Mouse (Mus musculus): ENCODE data around the gene Lyrm9. TPM values are rescaled to one million over a fixed set of nuclear protein-coding genes. Genes with fewer than 3 reads are reported as not detected.

Gene Lyrm9
- polyA plus RNA-seq, 1 experiment from 2014 or later, result 11.1 TPM

DNA sequence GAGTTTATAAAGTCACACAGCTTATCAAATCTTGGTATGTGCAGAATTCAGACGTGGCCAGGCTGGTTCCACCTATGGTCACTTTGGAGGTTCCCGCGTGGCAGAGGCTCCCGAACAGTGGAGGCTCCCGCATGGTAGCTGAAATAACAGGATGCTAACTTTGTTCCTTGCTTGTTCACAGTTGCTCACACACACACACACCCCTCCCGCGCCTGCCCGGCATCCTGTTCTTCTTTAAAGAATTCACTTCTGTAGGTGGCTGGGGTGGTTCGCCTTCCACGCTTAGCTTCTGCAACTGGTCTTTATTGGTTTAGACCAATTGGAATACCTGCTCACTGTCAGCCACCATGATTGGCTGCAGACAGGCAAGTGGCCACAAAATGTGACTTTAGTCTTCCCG lies 33.3 kb upstream of the Lyrm9 start:
- no peak overlapping the region for H3K4me3 ChIP-seq
- H3K9me3 ChIP-seq, result no peaks in the 10 kb centered on the region
- H3K36me3 ChIP-seq, result no peaks in the 10 kb centered on the region
- H3K27me3 ChIP-seq, result no peaks in the 10 kb centered on the region
- H3K9ac ChIP-seq, result no peak overlapping the region
- H3K4me2 ChIP-seq, result no peak overlapping the region
- no peak overlapping the region for H3K27ac ChIP-seq
- no peak for ATAC-seq (ENCODE audit: insufficient number of reproducible peaks, insufficient read depth, low FRiP score, low TSS enrichment, low read depth)
- 79% methylated on average over 11 of the region's 11 CpGs for WGBS
- H3K4me1 ChIP-seq, result peaks cover 15% of the 10 kb centered on the region

GRCm38 (mm10) chr11:78796072-78796729 lies 30.2 kb upstream of the Lyrm9 start:
- Histone ChIP-seq H3K4me2 (no peak overlapping the region), H3K9ac (no peak overlapping the region), H3K27me3 (no peaks in the 10 kb centered on the region), H3K27ac (no peak overlapping the region), H3K4me1 (peaks cover 15% of the 10 kb centered on the region), H3K9me3 (no peaks in the 10 kb centered on the region), H3K36me3 (no peaks in the 10 kb centered on the region), H3K4me3 (no peak overlapping the region)
- WGBS, result 67% methylated on average over 10 of the region's 10 CpGs
- ATAC-seq (ENCODE audit: insufficient number of reproducible peaks, insufficient read depth, low FRiP score, low TSS enrichment, low read depth), result no peak

DNA sequence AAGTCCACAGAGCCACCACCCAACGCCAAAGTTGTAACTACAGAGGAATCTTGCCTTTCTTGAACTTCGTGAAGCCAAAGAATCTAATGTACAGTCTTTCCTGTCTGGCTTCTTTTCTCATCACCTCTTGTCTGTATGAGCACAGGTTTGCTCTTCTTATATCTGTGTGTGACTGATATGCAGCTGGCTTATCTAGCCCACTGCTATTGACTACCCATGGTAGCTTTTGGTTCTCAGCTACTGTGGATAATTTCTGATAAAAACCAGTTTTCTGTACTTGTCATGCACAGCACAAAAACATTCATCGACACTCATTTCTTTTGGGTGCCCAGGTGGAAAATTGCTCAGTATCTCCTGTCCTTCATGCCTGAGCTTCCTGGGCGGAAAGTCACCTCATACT lies 25.3 kb upstream of the Lyrm9 start:
- no peak overlapping the region for H3K9ac ChIP-seq
- no peak overlapping the region for H3K4me2 ChIP-seq
- no peaks in the 10 kb centered on the region for H3K9me3 ChIP-seq

GRCm38 (mm10) chr11:78803587-78804316 lies 22.6 kb upstream of the Lyrm9 start:
- H3K9me3 ChIP-seq, result no peaks in the 10 kb centered on the region
- H3K36me3 ChIP-seq, result no peaks in the 10 kb centered on the region
- H3K4me3 ChIP-seq, result no peak overlapping the region
- no peak overlapping the region for H3K9ac ChIP-seq
- H3K4me1 ChIP-seq, result peaks cover 12% of the 10 kb centered on the region
- no peak overlapping the region for H3K27ac ChIP-seq
- WGBS, result 69% methylated on average over 14 of the region's 14 CpGs
- no peak for ATAC-seq (ENCODE audit: insufficient number of reproducible peaks, insufficient read depth, low FRiP score, low TSS enrichment, low read depth)
- no peak overlapping the region for H3K4me2 ChIP-seq
- H3K27me3 ChIP-seq, result no peaks in the 10 kb centered on the region; the same call in 1 of the 2 replicates

More for the DNA sequence above, 25.3 kb upstream of the Lyrm9 start:
- Histone ChIP-seq H3K4me1 (peaks cover 4% of the 10 kb centered on the region; the same call in 1 of the 2 replicates), H3K27ac (no peak overlapping the region), H3K4me3 (no peak overlapping the region), H3K36me3 (no peaks in the 10 kb centered on the region), H3K27me3 (no peaks in the 10 kb centered on the region; the same call in 1 of the 2 replicates)
- 88% methylated on average over 4 of the region's 4 CpGs for WGBS
- no peak for ATAC-seq (ENCODE audit: insufficient number of reproducible peaks, insufficient read depth, low FRiP score, low TSS enrichment, low read depth)

GRCm38 (mm10) chr11:78804551-78804950 lies 21.8 kb upstream of the Lyrm9 start:
- no peak for ATAC-seq (ENCODE audit: insufficient number of reproducible peaks, insufficient read depth, low FRiP score, low TSS enrichment, low read depth)
- H3K36me3 ChIP-seq, result no peaks in the 10 kb centered on the region
- no peaks in the 10 kb centered on the region for H3K9me3 ChIP-seq
- peaks cover 12% of the 10 kb centered on the region for H3K4me1 ChIP-seq
- H3K4me3 ChIP-seq, result no peak overlapping the region
- H3K9ac ChIP-seq, result no peak overlapping the region
- WGBS, result 79% methylated on average over 6 of the region's 6 CpGs
- no peaks in the 10 kb centered on the region; the same call in 1 of the 2 replicates for H3K27me3 ChIP-seq
- no peak overlapping the region for H3K4me2 ChIP-seq
- H3K27ac ChIP-seq, result no peak overlapping the region

DNA sequence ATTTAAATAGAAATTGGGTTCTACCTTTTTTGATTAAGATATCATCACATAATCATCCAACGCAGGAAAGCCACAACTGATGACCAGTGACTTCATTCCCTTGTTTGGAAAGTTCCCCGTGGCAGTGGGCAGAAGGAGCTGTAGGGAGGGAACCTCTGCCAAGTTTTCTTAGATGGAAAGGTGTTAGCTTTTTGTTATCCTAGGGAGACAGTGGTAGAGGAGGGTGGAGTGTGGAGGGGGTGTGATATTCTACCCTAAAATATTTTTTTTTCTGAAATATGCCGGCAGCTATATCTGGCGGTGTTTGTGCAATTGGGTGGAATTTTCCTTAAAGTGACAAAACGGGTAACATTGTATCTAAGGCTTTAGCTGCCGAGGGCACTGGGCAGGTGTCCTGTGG lies 21.2 kb upstream of the Lyrm9 start:
- Histone ChIP-seq H3K9me3 (no peaks in the 10 kb centered on the region), H3K9ac (no peak overlapping the region), H3K36me3 (no peaks in the 10 kb centered on the region), H3K27me3 (no peaks in the 10 kb centered on the region; the same call in 1 of the 2 replicates), H3K27ac (no peak overlapping the region), H3K4me3 (no peak overlapping the region), H3K4me2 (no peak overlapping the region), H3K4me1 (peaks cover 12% of the 10 kb centered on the region)
- WGBS, result 56% methylated on average over 6 of the region's 6 CpGs
- ATAC-seq (ENCODE audit: insufficient number of reproducible peaks, insufficient read depth, low FRiP score, low TSS enrichment, low read depth), result no peak

DNA sequence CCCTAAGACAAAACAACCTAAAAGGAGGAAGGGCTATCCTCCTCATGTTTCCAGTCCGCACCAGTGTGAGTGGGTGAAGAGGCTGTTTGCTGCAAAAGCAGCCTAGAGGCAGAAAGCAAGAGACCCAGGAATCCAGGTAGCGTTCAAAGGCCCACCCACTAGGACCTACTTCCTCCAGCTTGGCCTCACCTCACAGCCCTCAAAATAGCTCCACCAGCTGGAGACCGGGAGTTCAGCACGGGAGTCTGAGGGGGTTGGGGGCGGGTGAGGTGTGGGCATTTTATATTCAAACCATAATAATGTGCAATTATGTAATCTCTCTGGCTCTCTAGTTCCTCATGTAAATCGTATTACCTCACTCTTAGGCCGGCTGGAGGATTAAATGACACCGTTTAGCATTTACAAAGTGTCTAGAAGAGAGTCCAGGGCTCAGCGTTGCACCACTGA lies 20.7 kb upstream of the Lyrm9 start:
- no peak for ATAC-seq (ENCODE audit: insufficient number of reproducible peaks, insufficient read depth, low FRiP score, low TSS enrichment, low read depth)
- no peaks in the 10 kb centered on the region for H3K9me3 ChIP-seq
- no peak overlapping the region for H3K9ac ChIP-seq
- H3K27me3 ChIP-seq, result no peaks in the 10 kb centered on the region; the same call in 1 of the 2 replicates
- no peak overlapping the region for H3K4me2 ChIP-seq
- WGBS, result 35% methylated on average over 9 of the region's 9 CpGs
- H3K27ac ChIP-seq, result no peak overlapping the region
- no peaks in the 10 kb centered on the region for H3K36me3 ChIP-seq
- no peak overlapping the region for H3K4me3 ChIP-seq
- peaks cover 12% of the 10 kb centered on the region for H3K4me1 ChIP-seq

DNA sequence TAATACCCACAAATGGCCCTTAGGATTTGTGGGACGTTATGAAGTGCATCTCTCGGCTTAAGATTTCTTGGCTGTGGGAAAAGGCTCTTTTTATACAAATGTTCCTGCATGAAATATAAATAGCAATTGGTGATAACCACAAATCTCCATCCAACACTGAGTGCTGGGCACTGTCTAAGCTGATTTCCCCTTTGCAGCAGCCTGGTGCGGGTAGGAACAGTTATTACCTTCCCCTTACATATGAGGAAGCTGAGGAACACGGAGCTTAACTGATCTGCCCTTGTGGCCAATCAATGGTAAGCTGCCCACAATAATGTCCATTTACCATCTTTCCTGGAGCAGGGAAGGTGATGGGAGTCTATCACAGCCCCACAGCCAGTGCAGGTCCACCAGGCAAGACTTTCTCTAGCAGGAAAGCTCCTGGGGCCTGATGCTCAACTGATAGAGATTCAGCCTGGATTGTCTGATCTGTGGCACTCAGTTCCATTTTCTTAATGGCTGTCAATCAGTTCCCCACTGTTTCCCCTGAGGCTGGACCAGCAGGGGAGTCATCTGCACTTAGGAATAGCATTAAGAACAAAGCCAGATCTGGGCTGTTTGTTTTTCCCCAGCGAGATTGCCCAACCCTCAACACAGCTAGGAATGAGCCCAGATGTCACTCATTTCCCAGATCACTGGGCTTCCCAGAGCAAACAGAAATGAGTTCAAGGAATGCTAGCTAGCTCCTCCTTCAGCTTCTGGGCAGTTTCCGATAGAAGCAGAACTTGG lies 18.9 kb upstream of the Lyrm9 start:
- Histone ChIP-seq H3K4me2 (no peak overlapping the region), H3K27ac (no peak overlapping the region), H3K4me3 (no peak overlapping the region), H3K9me3 (no peaks in the 10 kb centered on the region), H3K9ac (no peak overlapping the region), H3K36me3 (no peaks in the 10 kb centered on the region), H3K4me1 (peaks cover 14% of the 10 kb centered on the region), H3K27me3 (no peaks in the 10 kb centered on the region; the same call in 1 of the 2 replicates)
- 41% methylated on average over 6 of the region's 6 CpGs for WGBS
- ATAC-seq (ENCODE audit: insufficient number of reproducible peaks, insufficient read depth, low FRiP score, low TSS enrichment, low read depth), result no peak

GRCm38 (mm10) chr11:78809398-78809797 lies 17.0 kb upstream of the Lyrm9 start:
- ATAC-seq (ENCODE audit: insufficient number of reproducible peaks, insufficient read depth, low FRiP score, low TSS enrichment, low read depth), result no peak
- peaks cover 14% of the 10 kb centered on the region for H3K4me1 ChIP-seq
- H3K4me3 ChIP-seq, result no peak overlapping the region
- no peak overlapping the region for H3K27ac ChIP-seq
- no peaks in the 10 kb centered on the region for H3K9me3 ChIP-seq
- no peaks in the 10 kb centered on the region for H3K36me3 ChIP-seq
- no peak overlapping the region for H3K4me2 ChIP-seq
- H3K9ac ChIP-seq, result no peak overlapping the region
- H3K27me3 ChIP-seq, result no peaks in the 10 kb centered on the region

GRCm38 (mm10) chr11:78814461-78814941 lies 11.9 kb upstream of the Lyrm9 start:
- Histone ChIP-seq H3K27me3 (no peaks in the 10 kb centered on the region), H3K4me1 (0 out of 2 replicates have a peak, but pooled peaks cover 6% of the 10 kb centered on the region), H3K27ac (no peak overlapping the region), H3K9ac (no peak overlapping the region), H3K4me2 (no peak overlapping the region), H3K4me3 (no peak overlapping the region), H3K9me3 (no peaks in the 10 kb centered on the region), H3K36me3 (no peaks in the 10 kb centered on the region)
- WGBS, result 61% methylated on average over 7 of the region's 7 CpGs
- ATAC-seq (ENCODE audit: insufficient number of reproducible peaks, insufficient read depth, low FRiP score, low TSS enrichment, low read depth), result no peak

DNA sequence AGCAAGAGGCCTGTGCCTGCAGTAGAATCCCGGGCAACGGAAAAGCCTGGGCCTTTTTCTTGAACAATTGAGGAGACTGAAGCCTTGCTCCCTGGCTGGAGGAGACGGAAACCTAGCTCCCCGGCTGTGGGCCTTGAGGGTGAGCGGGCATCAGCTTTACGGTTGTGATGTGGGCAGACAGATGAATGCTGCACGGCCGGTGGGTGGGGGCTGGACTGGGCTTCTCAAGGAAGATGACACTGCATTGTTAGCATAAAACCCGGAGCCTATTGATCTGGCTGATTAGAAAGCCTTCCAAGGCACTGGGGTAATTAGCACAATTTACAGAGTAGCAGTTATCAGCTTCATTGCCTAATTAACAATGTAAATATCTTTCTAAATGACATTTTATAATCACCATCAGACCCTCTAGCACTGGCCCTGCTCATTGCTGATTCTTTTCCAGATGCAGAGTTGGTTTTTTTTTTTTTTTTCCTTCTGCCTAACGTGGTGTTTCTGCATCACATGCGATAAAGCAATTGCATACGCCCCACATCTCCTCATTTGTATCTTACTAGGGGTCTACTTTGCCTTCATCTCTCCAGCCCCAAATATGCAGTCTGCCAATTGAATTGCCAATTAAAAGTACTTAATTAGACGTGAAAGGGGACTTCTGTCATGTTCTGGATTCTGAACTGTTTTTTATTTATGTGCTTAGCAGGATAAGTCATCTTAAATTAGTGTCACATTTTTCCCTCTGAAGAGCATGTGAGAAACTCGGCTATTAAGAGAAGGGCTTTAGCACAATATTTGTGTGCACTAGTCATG lies 10.2 kb upstream of the Lyrm9 start:
- Histone ChIP-seq H3K4me1 (peaks cover 11% of the 10 kb centered on the region; the same call in 1 of the 2 replicates), H3K9me3 (no peaks in the 10 kb centered on the region), H3K9ac (no peak overlapping the region), H3K36me3 (no peaks in the 10 kb centered on the region), H3K4me3 (no peak overlapping the region), H3K27me3 (no peaks in the 10 kb centered on the region), H3K27ac (no peak overlapping the region), H3K4me2 (no peak overlapping the region)
- ATAC-seq (ENCODE audit: insufficient number of reproducible peaks, insufficient read depth, low FRiP score, low TSS enrichment, low read depth), result no peak
- WGBS, result 45% methylated on average over 14 of the region's 14 CpGs
